Mouse (Mus musculus): ENCODE data around the gene Hao2. TPM values are rescaled to one million over a fixed set of nuclear protein-coding genes. Genes with fewer than 3 reads are reported as not detected.
A peak's percentile ranks its signal among the peaks of the same experiment; 100 is the strongest.

Gene Hao2
- polyA plus RNA-seq, 1 experiment from 2014 or later = not detected

GRCm38 (mm10) chr3:98913591-98913990 lies 20.6 kb upstream of the Hao2 start:
- H3K4me3 ChIP-seq (ENCODE audit: low read depth, low read length) = no peak overlapping the region
- no peaks in the 10 kb centered on the region for H3K27me3 ChIP-seq (replicated peaks; ENCODE audit: insufficient read depth, low read length)
- H3K27ac ChIP-seq (ENCODE audit: low read length) = no peak overlapping the region
- no peaks in the 10 kb centered on the region for H3K4me1 ChIP-seq (ENCODE audit: insufficient read depth, low read depth, low read length)
- H3K9ac ChIP-seq (replicated peaks; ENCODE audit: low read depth) = no peak overlapping the region
- H3K36me3 ChIP-seq (ENCODE audit: insufficient read depth, low read length) = no peaks in the 10 kb centered on the region
- DNase-seq (ENCODE audit: low spot score) (no peak), ATAC-seq (no peak)
- WGBS = 64% methylated on average over 6 of the region's 6 CpGs
- no peak for TF ChIP-seq CTCF (IDR thresholded peaks at IDR 0.05)
- no peak for TF ChIP-seq EP300 (IDR thresholded peaks at IDR 0.05)
- no peaks in the 10 kb centered on the region for H3K9me3 ChIP-seq (ENCODE audit: low read length)
- H3K4me2 ChIP-seq (replicated peaks; ENCODE audit: low read depth, low read length) = no peak overlapping the region

GRCm38 (mm10) chr3:98897606-98898005 lies 4.6 kb upstream of the Hao2 start:
- H3K4me2 ChIP-seq (replicated peaks; ENCODE audit: low read depth, low read length) = no peak overlapping the region
- TF ChIP-seq CTCF (IDR thresholded peaks at IDR 0.05) = no peak
- no peak for TF ChIP-seq EP300 (IDR thresholded peaks at IDR 0.05)
- ATAC-seq = no peak
- H3K9ac ChIP-seq (replicated peaks; ENCODE audit: low read depth) = no peak overlapping the region
- DNase-seq (ENCODE audit: low spot score) = no peak
- H3K4me1 ChIP-seq (ENCODE audit: insufficient read depth, low read depth, low read length) = no peaks in the 10 kb centered on the region
- no peak overlapping the region for H3K4me3 ChIP-seq (ENCODE audit: low read depth, low read length)
- 86% methylated on average over 2 of the region's 2 CpGs for WGBS
- no peaks in the 10 kb centered on the region for H3K9me3 ChIP-seq (ENCODE audit: low read length)
- no peaks in the 10 kb centered on the region for H3K27me3 ChIP-seq (replicated peaks; ENCODE audit: insufficient read depth, low read length)
- H3K27ac ChIP-seq (ENCODE audit: low read length) = no peak overlapping the region
- H3K36me3 ChIP-seq (ENCODE audit: insufficient read depth, low read length) = no peaks in the 10 kb centered on the region

- peak; percentile 40 for DNase-seq (ENCODE audit: low spot score)
- Histone ChIP-seq H3K9ac (replicated peaks; ENCODE audit: low read depth) (no peak overlapping the region), H3K27me3 (replicated peaks; ENCODE audit: insufficient read depth, low read length) (no peaks in the 10 kb centered on the region), H3K36me3 (ENCODE audit: insufficient read depth, low read length) (no peaks in the 10 kb centered on the region), H3K4me2 (replicated peaks; ENCODE audit: low read depth, low read length) (0 out of 2 replicates have a peak overlapping the region, but pooled peaks have one; percentile 22), H3K9me3 (ENCODE audit: low read length) (no peaks in the 10 kb centered on the region), H3K27ac (ENCODE audit: low read length) (no peak overlapping the region), H3K4me3 (ENCODE audit: low read depth, low read length) (no peak overlapping the region), H3K4me1 (ENCODE audit: insufficient read depth, low read depth, low read length) (no peaks in the 10 kb centered on the region)
- TF ChIP-seq CTCF (IDR thresholded peaks at IDR 0.05) (peak; percentile 50), EP300 (IDR thresholded peaks at IDR 0.05) (no peak)
- WGBS = 38% methylated on average over 10 of the region's 10 CpGs
- ATAC-seq = no peak
These were observed 2.1 kb upstream of the Hao2 start for GRCm38 (mm10) chr3:98895071-98895601.

GRCm38 (mm10) chr3:98890430-98890829 lies 2.6 kb downstream of the Hao2 start:
- Histone ChIP-seq H3K27ac (ENCODE audit: low read length) (no peak overlapping the region), H3K36me3 (ENCODE audit: insufficient read depth, low read length) (no peaks in the 10 kb centered on the region), H3K9me3 (ENCODE audit: low read length) (no peaks in the 10 kb centered on the region), H3K4me1 (ENCODE audit: insufficient read depth, low read depth, low read length) (no peaks in the 10 kb centered on the region), H3K9ac (replicated peaks; ENCODE audit: low read depth) (no peak overlapping the region), H3K4me3 (ENCODE audit: low read depth, low read length) (no peak overlapping the region), H3K27me3 (replicated peaks; ENCODE audit: insufficient read depth, low read length) (no peaks in the 10 kb centered on the region), H3K4me2 (replicated peaks; ENCODE audit: low read depth, low read length) (no peak overlapping the region)
- TF ChIP-seq EP300 (IDR thresholded peaks at IDR 0.05) = no peak
- TF ChIP-seq CTCF (IDR thresholded peaks at IDR 0.05) = no peak
- WGBS = 74% methylated on average over 4 of the region's 4 CpGs
- ATAC-seq = no peak
- DNase-seq (ENCODE audit: low spot score) = no peak

GRCm38 (mm10) chr3:98888206-98888605 lies 4.8 kb downstream of the Hao2 start:
- no peaks in the 10 kb centered on the region for H3K36me3 ChIP-seq (ENCODE audit: insufficient read depth, low read length)
- no peak overlapping the region for H3K27ac ChIP-seq (ENCODE audit: low read length)
- H3K4me3 ChIP-seq (ENCODE audit: low read depth, low read length) = no peak overlapping the region
- H3K9me3 ChIP-seq (ENCODE audit: low read length) = no peaks in the 10 kb centered on the region
- no peak overlapping the region for H3K4me2 ChIP-seq (replicated peaks; ENCODE audit: low read depth, low read length)
- ATAC-seq (no peak), DNase-seq (ENCODE audit: low spot score) (no peak)
- WGBS = 47% methylated on average over 2 of the region's 2 CpGs
- H3K4me1 ChIP-seq (ENCODE audit: insufficient read depth, low read depth, low read length) = no peaks in the 10 kb centered on the region
- no peak overlapping the region for H3K9ac ChIP-seq (replicated peaks; ENCODE audit: low read depth)
- no peaks in the 10 kb centered on the region for H3K27me3 ChIP-seq (replicated peaks; ENCODE audit: insufficient read depth, low read length)
- TF ChIP-seq EP300 (IDR thresholded peaks at IDR 0.05) (no peak), CTCF (IDR thresholded peaks at IDR 0.05) (no peak)

- no peak for ATAC-seq
These were observed 12.2 kb downstream of the Hao2 start for GRCm38 (mm10) chr3:98880831-98881230.

GRCm38 (mm10) chr3:98880216-98880615 lies 12.8 kb downstream of the Hao2 start:
- H3K4me2 ChIP-seq (replicated peaks; ENCODE audit: low read depth, low read length) = no peak overlapping the region
- H3K27ac ChIP-seq (ENCODE audit: low read length) = no peak overlapping the region
- H3K9ac ChIP-seq (replicated peaks; ENCODE audit: low read depth) = no peak overlapping the region
- no peak for TF ChIP-seq CTCF (IDR thresholded peaks at IDR 0.05)
- no peak for TF ChIP-seq EP300 (IDR thresholded peaks at IDR 0.05)
- H3K36me3 ChIP-seq (ENCODE audit: insufficient read depth, low read length) = no peaks in the 10 kb centered on the region
- ATAC-seq = no peak
- no peaks in the 10 kb centered on the region for H3K9me3 ChIP-seq (ENCODE audit: low read length)
- DNase-seq (ENCODE audit: low spot score) = no peak
- 72% methylated on average over 6 of the region's 6 CpGs for WGBS
- H3K4me3 ChIP-seq (ENCODE audit: low read depth, low read length) = no peak overlapping the region
- no peaks in the 10 kb centered on the region for H3K4me1 ChIP-seq (ENCODE audit: insufficient read depth, low read depth, low read length)
- H3K27me3 ChIP-seq (replicated peaks; ENCODE audit: insufficient read depth, low read length) = no peaks in the 10 kb centered on the region

More at GRCm38 (mm10) chr3:98880831-98881230, 12.2 kb downstream of the Hao2 start:
- Histone ChIP-seq H3K9me3 (ENCODE audit: low read length) (no peaks in the 10 kb centered on the region), H3K4me1 (ENCODE audit: insufficient read depth, low read depth, low read length) (no peaks in the 10 kb centered on the region), H3K9ac (replicated peaks; ENCODE audit: low read depth) (no peak overlapping the region), H3K36me3 (ENCODE audit: insufficient read depth, low read length) (no peaks in the 10 kb centered on the region), H3K27me3 (replicated peaks; ENCODE audit: insufficient read depth, low read length) (no peaks in the 10 kb centered on the region), H3K27ac (ENCODE audit: low read length) (no peak overlapping the region), H3K4me2 (replicated peaks; ENCODE audit: low read depth, low read length) (no peak overlapping the region), H3K4me3 (ENCODE audit: low read depth, low read length) (no peak overlapping the region)
- TF ChIP-seq EP300 (IDR thresholded peaks at IDR 0.05) (no peak), CTCF (IDR thresholded peaks at IDR 0.05) (no peak)
- WGBS = 72% methylated on average over 2 of the region's 2 CpGs
- no peak for DNase-seq (ENCODE audit: low spot score)
